Mouse (Mus musculus) testis, adult 2 months (tissue): ENCODE results near the gene Tns4.

Experiments used
- CTCF ChIP-seq: fragments of 200-500 bp; IDR thresholded peaks from 2 replicates; pipeline ENCODE4 v1.5.1; 2012; ENCODE audit warnings: low read depth, mild to moderate bottlenecking, inconsistent platforms, low read length, moderate library complexity; ENCODE audit not compliant: control insufficient read depth, insufficient read depth, insufficient replicate concordance
- POLR2A ChIP-seq: fragments of 200-500 bp; IDR thresholded peaks from 2 replicates; pipeline ENCODE4 v1.6.1; 2012; ENCODE audit warnings: low read depth, mild to moderate bottlenecking, inconsistent platforms, low read length, moderate library complexity; ENCODE audit not compliant: control insufficient read depth

GRCm38 (mm10) chr11:99093740-99094139 is 4.6 kb upstream of the Tns4 start:
- TF ChIP-seq CTCF (no peak), POLR2A (no peak)
